Mouse (Mus musculus) testis, postnatal 14 days (tissue): ENCODE data around the gene Gm7075.
"Not testable (repeated sequence)": the region's sequence is repeated elsewhere in the genome, so short reads cannot be mapped to it uniquely, and the experiment has no call there.

Experiments
- DNase-seq: peaks from one replicate; pipeline ENCODE4 v3.0.0; 2021; ENCODE audit warnings: low spot score

Gm7075 gene

GRCm38 (mm10) chr10:63421739-63422735 is at the start of gene Gm7075:
Gene Gm7075 (minus strand): TSS chr10:63421789.
- DNase-seq = peak; percentile 58

- DNase-seq = no peak
These were observed 39.3 kb upstream of the Gm7075 start for GRCm38 (mm10) chr10:63460935-63461334.

- DNase-seq = peak; percentile 40
These were observed 35.9 kb upstream of the Gm7075 start for GRCm38 (mm10) chr10:63457292-63458128.

GRCm38 (mm10) chr10:63455110-63455878 is 33.7 kb upstream of the Gm7075 start:
- DNase-seq = no peak

- no peak for DNase-seq
These were observed 32.3 kb upstream of the Gm7075 start for GRCm38 (mm10) chr10:63453926-63454325.

- DNase-seq = not testable (repeated sequence)
These were observed 23.2 kb upstream of the Gm7075 start for GRCm38 (mm10) chr10:63444602-63445387.

GRCm38 (mm10) chr10:63439694-63440228 is 18.2 kb upstream of the Gm7075 start:
- no peak for DNase-seq

GRCm38 (mm10) chr10:63438736-63439262 is 17.2 kb upstream of the Gm7075 start:
- DNase-seq = no peak

GRCm38 (mm10) chr10:63432887-63433286 is 11.3 kb upstream of the Gm7075 start:
- no peak for DNase-seq

GRCm38 (mm10) chr10:63432099-63432498 is 10.5 kb upstream of the Gm7075 start:
- DNase-seq = no peak

- DNase-seq = peak; percentile 54
These were observed 9.7 kb upstream of the Gm7075 start for GRCm38 (mm10) chr10:63431221-63431736.

GRCm38 (mm10) chr10:63429785-63430305 is 8.3 kb upstream of the Gm7075 start, which contains the start of gene Ctnna3:
Gene Ctnna3 (plus strand): TSS chr10:63430098.
- DNase-seq = peak; percentile 94

GRCm38 (mm10) chr10:63429380-63429779 is 7.8 kb upstream of the Gm7075 start:
- DNase-seq = peak; percentile 95

- DNase-seq = no peak
These were observed 7.4 kb upstream of the Gm7075 start for GRCm38 (mm10) chr10:63429023-63429340.

GRCm38 (mm10) chr10:63428243-63429022 is 6.8 kb upstream of the Gm7075 start:
- no peak for DNase-seq

- no peak for DNase-seq
These were observed 5.6 kb upstream of the Gm7075 start for GRCm38 (mm10) chr10:63427146-63427545.

GRCm38 (mm10) chr10:63424475-63424814 is 2.9 kb upstream of the Gm7075 start:
- DNase-seq = no peak

- no peak for DNase-seq
These were observed 2.2 kb upstream of the Gm7075 start for GRCm38 (mm10) chr10:63423591-63424474.

- DNase-seq = no peak
These were observed 1.1 kb upstream of the Gm7075 start for GRCm38 (mm10) chr10:63422736-63422992.
